Mouse (Mus musculus): ENCODE data around the gene Pcgf6.

DNA sequence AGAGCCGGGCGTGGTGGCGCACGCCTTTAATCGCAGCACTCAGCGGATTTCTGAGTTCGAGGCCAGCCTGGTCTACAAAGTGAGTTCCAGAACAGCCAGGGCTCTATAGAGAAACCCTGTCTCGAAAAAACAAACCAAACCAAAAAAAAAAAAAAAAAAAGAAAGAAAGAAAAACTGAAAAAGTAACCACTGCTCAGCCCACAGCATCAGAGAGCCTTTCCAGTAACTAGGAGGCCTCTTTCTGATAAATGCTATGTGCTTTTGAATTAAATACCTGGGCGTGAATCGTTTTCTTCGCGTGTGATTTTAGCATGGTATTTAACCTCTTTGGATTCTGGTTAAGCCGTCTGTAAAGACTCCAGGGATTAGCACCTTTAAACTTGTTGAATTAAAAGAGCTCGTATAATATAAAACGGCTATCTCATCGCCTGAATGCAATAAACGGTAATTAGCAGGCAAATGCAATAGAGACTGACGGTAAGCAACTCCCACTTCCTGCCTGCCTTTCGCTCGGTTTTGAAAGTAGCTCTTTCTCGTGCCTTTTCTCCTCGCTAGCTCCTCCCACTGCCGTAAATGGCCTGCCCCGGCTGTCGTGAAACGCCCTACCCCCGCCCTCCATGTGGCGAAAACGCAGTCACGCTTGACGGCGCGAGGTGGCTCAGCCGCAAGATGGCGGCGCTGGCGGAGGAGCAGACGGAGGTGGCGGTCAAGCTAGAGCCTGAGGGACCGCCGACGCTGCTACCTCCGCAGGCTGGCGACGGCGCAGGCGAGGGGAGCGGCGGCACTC, 16.6 kb upstream of the Pcgf6 start, which contains the start of gene Taf5:
- TF ChIP-seq POLR2A (IDR thresholded peaks at IDR 0.05; ENCODE audit: borderline replicate concordance, extremely low read depth, low read depth, low read length) (peak; percentile 97), CTCF (IDR thresholded peaks at IDR 0.05; ENCODE audit: insufficient read depth, low read length) (no peak)
